ENCODE assay signal across 11 mouse cellular contexts in genomic region chr1:138876371-138877045, GRCm38 (mm10). TPM values are rescaled to one million over a fixed set of nuclear protein-coding genes. Genes with fewer than 3 reads are reported as not detected.
DNase-seq lines count a peak whose midpoint lies in the region; ATAC-seq and TF ChIP-seq lines count a peak whose summit lies in the region.
"Had no signal": no experiment of that assay in that cellular context is flagged by ENCODE, and none has a peak within 500 bp of the region (broad histone marks: within the 10 kb centered on the region; RNA-seq: fewer than 3 reads in every experiment).

No protein-coding gene starts in this region.

- H3K27me3 ChIP-seq in embryonic facial prominence, embryonic 10.5 days (replicated peaks; ENCODE audit: low read depth, poor library complexity, severe bottlenecking): no peaks in the 10 kb centered on the region

- no peak overlapping the region for H3K27ac ChIP-seq in left cerebral cortex, adult 2 months
- H3K27ac ChIP-seq in embryonic facial prominence, embryonic 10.5 days (replicated peaks): no peak overlapping the region
- H3K27ac ChIP-seq: midbrain, embryonic 10.5 days had no signal

- no peak for TF ChIP-seq CTCF in left cerebral cortex, adult 2 months (IDR thresholded peaks at IDR 0.05)

- 75% methylated on average over 16 of the region's 16 CpGs for WGBS in embryonic facial prominence, embryonic 10.5 days

- ATAC-seq in frontal cortex, adult (ENCODE audit: low TSS enrichment): peak; percentile 89
- no peak for ATAC-seq in cerebellum, adult (ENCODE audit: insufficient number of reproducible peaks, low FRiP score, low TSS enrichment)
- ATAC-seq: inflammation-experienced regulatory T-cells, adult 6 months had no signal

- no peaks in the 10 kb centered on the region for H3K9me3 ChIP-seq in embryonic facial prominence, embryonic 10.5 days
- H3K9me3 ChIP-seq: midbrain, embryonic 10.5 days had no signal

- H3K36me3 ChIP-seq in embryonic facial prominence, embryonic 10.5 days (replicated peaks): no peaks in the 10 kb centered on the region
- H3K36me3 ChIP-seq: midbrain, embryonic 10.5 days had no signal

- H3K4me3 ChIP-seq in left cerebral cortex, adult 2 months: no peak overlapping the region
- H3K4me3 ChIP-seq in embryonic facial prominence, embryonic 10.5 days: no peak overlapping the region
- H3K4me3 ChIP-seq: midbrain, embryonic 10.5 days had no signal

- H3K4me1 ChIP-seq in embryonic facial prominence, embryonic 10.5 days: no peaks in the 10 kb centered on the region
- H3K4me1 ChIP-seq: midbrain, embryonic 10.5 days had no signal

- intact Hi-C loops in left cerebral cortex, adult 2 months (cut with DNase I): no loop called here

- DNase-seq in frontal cortex, postnatal 10 days (ENCODE audit: low spot score in 2 of 2): no peak
- peak; percentile 11 to 17 for DNase-seq in left cerebral cortex, adult 2 months (ENCODE audit: extremely low spot score in 1 of 2, low spot score in 2 of 2)
- DNase-seq in left cerebral cortex, adult 11 months (ENCODE audit: low spot score): no peak
- DNase-seq in embryonic facial prominence, embryonic 10.5 days (ENCODE audit: low spot score): peak; percentile 14
- peak; percentile 17 for DNase-seq in retina, embryonic 14.5 days (ENCODE audit: low spot score)
- DNase-seq in adrenal gland, adult 18-20 months (ENCODE audit: low spot score in 2 of 2): no peak

RNA-seq across cellular contexts. Expression of gene 2310009B15Rik, which starts 19.9 kb away (rescaled TPM):
- total RNA-seq in left cerebral cortex, adult 2 months (2021): 10 to 100 TPM; 13.0 to 14.5 TPM
- polyA plus RNA-seq in embryonic facial prominence, embryonic 10.5 days (2016; fragmentation: Nextera tagmentation; extraction: Ambion mirVana): 35.3 and 35.6 TPM in 2 replicates
- 10 to 100 TPM; 17.8 to 19.0 TPM for total RNA-seq in adrenal gland, adult 18-20 months (2021)

RNA-seq across cellular contexts. Expression of gene Lhx9, which starts 28.1 kb away (rescaled TPM):
- 1 to 10 TPM in 1 of 2 experiments, under 1 TPM in 1; 0.48 to 1.2 TPM for total RNA-seq in left cerebral cortex, adult 2 months (2021)
- 1.4 and 2.1 TPM in 2 replicates for polyA plus RNA-seq in embryonic facial prominence, embryonic 10.5 days (2016; fragmentation: Nextera tagmentation; extraction: Ambion mirVana)
- not detected for total RNA-seq in adrenal gland, adult 18-20 months (2021)
- total RNA-seq: heart, adult 18-20 months had no signal

Comparison
In these comparisons a context has a peak if more than half of its experiments do, and no peak if none do; other contexts are left out.
1. DNase-seq: peak in left cerebral cortex, adult 2 months (2 of 2), embryonic facial prominence, embryonic 10.5 days (single experiment) and retina, embryonic 14.5 days (single experiment); none in frontal cortex, postnatal 10 days (0 of 2), left cerebral cortex, adult 11 months (single experiment) and adrenal gland, adult 18-20 months (0 of 2).